ENCODE assay signal across 26 mouse cellular contexts in the genomic region with DNA sequence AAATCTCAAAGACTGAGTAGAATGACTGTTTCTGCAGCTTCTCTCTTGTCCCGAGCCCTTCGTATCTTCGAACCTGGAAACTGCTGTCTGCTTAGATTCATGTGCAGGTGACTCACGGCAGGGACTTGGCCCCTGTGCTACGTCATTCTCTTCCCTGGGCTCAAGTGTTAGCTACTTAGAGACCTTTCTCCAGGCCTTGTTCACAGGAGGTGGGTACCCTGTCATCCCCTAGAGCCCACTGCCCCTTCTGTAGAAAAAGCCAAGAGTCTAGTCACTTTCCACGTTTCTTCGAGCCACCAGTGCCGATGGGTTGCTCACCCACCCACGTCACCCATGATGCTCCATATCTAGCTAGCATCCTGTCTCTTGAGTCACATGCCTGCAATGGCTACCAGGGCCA.
"Had no signal": no experiment of that assay in that cellular context is flagged by ENCODE, and none has a peak within 500 bp of the region (broad histone marks: within the 10 kb centered on the region; RNA-seq: fewer than 3 reads in every experiment).

No protein-coding gene starts in this region.

- H3K9me3 ChIP-seq: embryonic facial prominence, embryonic 10.5 days; embryonic facial prominence, embryonic 12.5 days; embryonic facial prominence, embryonic 13.5 days; embryonic facial prominence, embryonic 15.5 days; forebrain, embryonic 12.5 days; forebrain, embryonic 13.5 days; forebrain, embryonic 15.5 days; heart, embryonic 10.5 days had no signal

- H3K27ac ChIP-seq: embryonic facial prominence, embryonic 10.5 days; embryonic facial prominence, embryonic 12.5 days; embryonic facial prominence, embryonic 13.5 days; embryonic facial prominence, embryonic 15.5 days; forebrain, embryonic 10.5 days; forebrain, embryonic 12.5 days; forebrain, embryonic 13.5 days; forebrain, embryonic 15.5 days; gastrocnemius, adult 2 months; heart, adult 2 months; heart, embryonic 10.5 days had no signal

- H3K4me3 ChIP-seq: embryonic facial prominence, embryonic 10.5 days; embryonic facial prominence, embryonic 12.5 days; embryonic facial prominence, embryonic 13.5 days; embryonic facial prominence, embryonic 15.5 days; erythroblast, embryonic 14.5 days; forebrain, embryonic 10.5 days; forebrain, embryonic 12.5 days; forebrain, embryonic 13.5 days; forebrain, embryonic 15.5 days; gastrocnemius, adult 2 months; heart, adult 2 months; heart, embryonic 10.5 days had no signal

- H3K4me2 ChIP-seq: embryonic facial prominence, embryonic 12.5 days; embryonic facial prominence, embryonic 13.5 days; embryonic facial prominence, embryonic 15.5 days; forebrain, embryonic 12.5 days; forebrain, embryonic 13.5 days; forebrain, embryonic 15.5 days had no signal

- DNase-seq: cerebellum, adult 8-10 months; cerebellum, adult 9-10 months; cerebellum, adult 9-11 months; cerebellum, postnatal 10 days; cerebellum, postnatal 14 days; cerebellum, postnatal 36 days; forebrain, postnatal 0 days; gastrocnemius, adult 2 months; gastrocnemius, postnatal 10 days; gastrocnemius, postnatal 14 days; gastrocnemius, postnatal 25 days; gastrocnemius, postnatal 36 days; heart, adult 18-20 months; heart, adult 2 months had no signal

- ATAC-seq: forebrain, embryonic 13.5 days; forebrain, embryonic 14.5 days; forebrain, embryonic 15.5 days; forebrain, embryonic 16.5 days had no signal

- H3K27me3 ChIP-seq: embryonic facial prominence, embryonic 12.5 days; embryonic facial prominence, embryonic 13.5 days; embryonic facial prominence, embryonic 15.5 days; forebrain, embryonic 12.5 days; forebrain, embryonic 13.5 days; forebrain, embryonic 15.5 days had no signal

- H3K9ac ChIP-seq: embryonic facial prominence, embryonic 12.5 days; embryonic facial prominence, embryonic 13.5 days; embryonic facial prominence, embryonic 15.5 days; forebrain, embryonic 12.5 days; forebrain, embryonic 13.5 days; forebrain, embryonic 15.5 days; forebrain, postnatal 0 days had no signal

- H3K36me3 ChIP-seq: embryonic facial prominence, embryonic 10.5 days; embryonic facial prominence, embryonic 12.5 days; embryonic facial prominence, embryonic 13.5 days; embryonic facial prominence, embryonic 15.5 days; forebrain, embryonic 10.5 days; forebrain, embryonic 12.5 days; forebrain, embryonic 15.5 days; heart, embryonic 10.5 days had no signal

- H3K4me1 ChIP-seq: embryonic facial prominence, embryonic 12.5 days; embryonic facial prominence, embryonic 15.5 days had no signal
